Comparison of ENCODE assay signal across 28 mouse cellular contexts in genomic region chr15:60816478-60816877, GRCm38 (mm10). TPM values are rescaled to one million over a fixed set of nuclear protein-coding genes. Genes with fewer than 3 reads are reported as not detected.
A peak's percentile ranks its signal among the peaks of the same experiment; 100 is the strongest.
DNase-seq lines count a peak whose midpoint lies in the region; ATAC-seq lines count a peak whose summit lies in the region.
"Had no signal": no experiment of that assay in that cellular context is flagged by ENCODE, and none has a peak within 500 bp of the region (broad histone marks: within the 10 kb centered on the region; RNA-seq: fewer than 3 reads in every experiment).

No protein-coding gene starts in this region.

- no peaks in the 10 kb centered on the region for H3K27me3 ChIP-seq in forebrain, embryonic 10.5 days (ENCODE audit: poor library complexity, severe bottlenecking)
- H3K27me3 ChIP-seq in forebrain, embryonic 16.5 days (replicated peaks; ENCODE audit: control insufficient read depth, insufficient read depth, low read length) = no peaks in the 10 kb centered on the region
- H3K27me3 ChIP-seq in kidney, embryonic 15.5 days = no peaks in the 10 kb centered on the region
- H3K27me3 ChIP-seq in forebrain, embryonic 14.5 days (replicated peaks; ENCODE audit: control insufficient read depth, insufficient read depth, low read length) = no peaks in the 10 kb centered on the region
- H3K27me3 ChIP-seq: heart, embryonic 13.5 days; hindbrain, embryonic 12.5 days; liver, embryonic 15.5 days; lung, embryonic 15.5 days; neural tube, embryonic 13.5 days had no signal

- peak overlapping the region; percentile 51; the same call in 1 of the 2 replicates for H3K27ac ChIP-seq in forebrain, embryonic 10.5 days
- H3K27ac ChIP-seq in forebrain, embryonic 16.5 days (ENCODE audit: low read length) = no peak overlapping the region
- no peak overlapping the region for H3K27ac ChIP-seq in kidney, embryonic 15.5 days
- H3K27ac ChIP-seq in forebrain, embryonic 14.5 days (ENCODE audit: low read depth, low read length) = no peak overlapping the region
- H3K27ac ChIP-seq: embryonic facial prominence, embryonic 10.5 days; heart, embryonic 13.5 days; hindbrain, embryonic 12.5 days; limb, embryonic 10.5 days; liver, embryonic 15.5 days; lung, embryonic 15.5 days; neural tube, embryonic 13.5 days had no signal

- peaks cover 8% of the 10 kb centered on the region; the same call in 1 of the 2 replicates for H3K9me3 ChIP-seq in forebrain, embryonic 10.5 days
- H3K9me3 ChIP-seq in forebrain, embryonic 16.5 days (ENCODE audit: control insufficient read depth, low read length) = no peaks in the 10 kb centered on the region
- no peaks in the 10 kb centered on the region for H3K9me3 ChIP-seq in kidney, embryonic 15.5 days (replicated peaks)
- no peaks in the 10 kb centered on the region for H3K9me3 ChIP-seq in forebrain, embryonic 14.5 days (replicated peaks; ENCODE audit: control insufficient read depth, low read length)
- H3K9me3 ChIP-seq: embryonic facial prominence, embryonic 10.5 days; heart, embryonic 13.5 days; hindbrain, embryonic 12.5 days; limb, embryonic 10.5 days; liver, embryonic 15.5 days; lung, embryonic 15.5 days; neural tube, embryonic 13.5 days had no signal

- H3K4me2 ChIP-seq in forebrain, embryonic 16.5 days (ENCODE audit: low read length) = no peak overlapping the region
- H3K4me2 ChIP-seq in kidney, embryonic 15.5 days = no peak overlapping the region
- no peak overlapping the region for H3K4me2 ChIP-seq in forebrain, embryonic 14.5 days (ENCODE audit: low read length)
- H3K4me2 ChIP-seq: heart, embryonic 13.5 days; hindbrain, embryonic 12.5 days; liver, embryonic 15.5 days; lung, embryonic 15.5 days; neural tube, embryonic 13.5 days had no signal

- 43% methylated on average over 1 of the region's 1 CpGs for WGBS in forebrain, embryonic 10.5 days
- WGBS in forebrain, embryonic 16.5 days = 0% methylated on average over 1 of the region's 1 CpGs
- WGBS in kidney, embryonic 15.5 days = 34% methylated on average over 1 of the region's 1 CpGs
- WGBS in forebrain, embryonic 14.5 days = 2% methylated on average over 1 of the region's 1 CpGs

- H3K4me3 ChIP-seq in forebrain, embryonic 10.5 days = no peak overlapping the region
- H3K4me3 ChIP-seq in forebrain, embryonic 16.5 days (replicated peaks; ENCODE audit: low read length) = no peak overlapping the region
- H3K4me3 ChIP-seq in kidney, embryonic 15.5 days (replicated peaks) = no peak overlapping the region
- no peak overlapping the region for H3K4me3 ChIP-seq in forebrain, embryonic 14.5 days (ENCODE audit: low read depth, low read length)
- H3K4me3 ChIP-seq: embryonic facial prominence, embryonic 10.5 days; heart, embryonic 13.5 days; hindbrain, embryonic 12.5 days; limb, embryonic 10.5 days; liver, embryonic 15.5 days; lung, embryonic 15.5 days; neural tube, embryonic 13.5 days had no signal

- peak; percentile 23 for DNase-seq in forebrain, embryonic 10.5 days (ENCODE audit: extremely low spot score, low spot score)
- DNase-seq in kidney, postnatal 36 days = no peak
- peak; percentile 44 for DNase-seq in ZHBTc4 (ENCODE audit: low read depth, low spot score)
- DNase-seq in forebrain, embryonic 14.5 days (ENCODE audit: low spot score) = peak; percentile 14
- no peak for DNase-seq in cerebellum, adult 18-20 months
- no peak for DNase-seq in cerebellum, postnatal 36 days
- DNase-seq: adrenal gland, postnatal 25 days; cerebellum, postnatal 10 days; gastrocnemius, postnatal 14 days; heart, adult 11 months; heart, postnatal 14 days; kidney, adult 8-10 months; kidney, postnatal 4 days; layer of hippocampus, adult 9-11 months; liver; lung, postnatal 4 days; right cerebral cortex, adult 18-20 months; right cerebral cortex, postnatal 4 days; thymus, postnatal 14 days had no signal

- no peak for ATAC-seq in forebrain, embryonic 16.5 days
- ATAC-seq in kidney, embryonic 15.5 days (replicated peaks; ENCODE audit: low FRiP score) = 0 out of 2 replicates have a peak, but pooled peaks have one; percentile 33
- 0 out of 2 replicates have a peak, but pooled peaks have one; percentile 52 for ATAC-seq in forebrain, embryonic 14.5 days

- peaks cover 36% of the 10 kb centered on the region for H3K36me3 ChIP-seq in forebrain, embryonic 10.5 days (replicated peaks)
- H3K36me3 ChIP-seq in forebrain, embryonic 16.5 days (ENCODE audit: control insufficient read depth, insufficient read depth) = no peaks in the 10 kb centered on the region
- peaks cover 4% of the 10 kb centered on the region; the same call in 1 of the 2 replicates for H3K36me3 ChIP-seq in kidney, embryonic 15.5 days
- H3K36me3 ChIP-seq in forebrain, embryonic 14.5 days (ENCODE audit: control insufficient read depth, insufficient read depth, low read length) = no peaks in the 10 kb centered on the region
- H3K36me3 ChIP-seq: hindbrain, embryonic 12.5 days; limb, embryonic 10.5 days; liver, embryonic 15.5 days; neural tube, embryonic 13.5 days had no signal

- H3K9ac ChIP-seq in forebrain, embryonic 16.5 days (replicated peaks; ENCODE audit: low read depth, low read length) = no peak overlapping the region
- no peak overlapping the region for H3K9ac ChIP-seq in kidney, embryonic 15.5 days
- H3K9ac ChIP-seq in forebrain, embryonic 14.5 days (ENCODE audit: low read length) = no peak overlapping the region
- H3K9ac ChIP-seq: heart, embryonic 13.5 days; hindbrain, embryonic 12.5 days; liver, embryonic 15.5 days; lung, embryonic 15.5 days; neural tube, embryonic 13.5 days had no signal

- H3K4me1 ChIP-seq in forebrain, embryonic 10.5 days = peaks cover 22% of the 10 kb centered on the region
- H3K4me1 ChIP-seq in forebrain, embryonic 16.5 days (replicated peaks; ENCODE audit: control insufficient read depth, insufficient read depth, low read length) = peaks cover 2% of the 10 kb centered on the region; the same call in 1 of the 2 replicates
- peaks cover 11% of the 10 kb centered on the region; the same call in 1 of the 2 replicates for H3K4me1 ChIP-seq in kidney, embryonic 15.5 days
- H3K4me1 ChIP-seq in forebrain, embryonic 14.5 days (ENCODE audit: control insufficient read depth, insufficient read depth, low read length) = no peaks in the 10 kb centered on the region; the same call in 1 of the 2 replicates
- H3K4me1 ChIP-seq: hindbrain, embryonic 12.5 days; liver, embryonic 15.5 days; lung, embryonic 15.5 days had no signal

RNA-seq across cellular contexts. Expression of gene Fam84b, which starts 37.1 kb away (rescaled TPM):
- 23.5 TPM in 2 replicates for polyA plus RNA-seq in forebrain, embryonic 10.5 days (2016; fragmentation: Nextera tagmentation; extraction: Ambion mirVana)
- 11.5 and 13.9 TPM in 2 replicates for polyA plus RNA-seq in forebrain, embryonic 16.5 days (2015; fragmentation: Nextera tagmentation; extraction: Ambion mirVana)
- polyA plus RNA-seq in kidney, embryonic 15.5 days (2015; fragmentation: Nextera tagmentation; extraction: Ambion mirVana) = 23.5 and 24.9 TPM in 2 replicates
- 11.8 and 14.4 TPM in 2 replicates for polyA plus RNA-seq in forebrain, embryonic 14.5 days (2014; fragmentation: Nextera tagmentation; extraction: Ambion mirVana)

Comparison
In these comparisons a context has a peak if more than half of its experiments do, and no peak if none do; other contexts are left out.
1. DNase-seq: peak in forebrain, embryonic 10.5 days (single experiment), ZHBTc4 (single experiment) and forebrain, embryonic 14.5 days (single experiment); none in kidney, postnatal 36 days (0 of 2), cerebellum, adult 18-20 months (0 of 2) and cerebellum, postnatal 36 days (0 of 2).